Mouse (Mus musculus): ENCODE measurements around the gene Msmp. TPM values are rescaled to one million over a fixed set of nuclear protein-coding genes. Genes with fewer than 3 reads are reported as not detected.
A peak's percentile ranks its signal among the peaks of the same experiment; 100 is the strongest.

Gene Msmp
- total RNA-seq (2021) = 1 to 10 TPM; 1.4 to 2.2 TPM
- long read RNA-seq, experiment 1, partial matches to known transcripts = 0 of 1 reads
- long read RNA-seq, experiment 1, other reads (novel, unspliced or antisense) = 0 of 1 reads
- long read RNA-seq, experiment 2, partial matches to known transcripts = 0 of 3 reads
- long read RNA-seq, experiment 2, other reads (novel, unspliced or antisense) = 0 of 3 reads

DNA sequence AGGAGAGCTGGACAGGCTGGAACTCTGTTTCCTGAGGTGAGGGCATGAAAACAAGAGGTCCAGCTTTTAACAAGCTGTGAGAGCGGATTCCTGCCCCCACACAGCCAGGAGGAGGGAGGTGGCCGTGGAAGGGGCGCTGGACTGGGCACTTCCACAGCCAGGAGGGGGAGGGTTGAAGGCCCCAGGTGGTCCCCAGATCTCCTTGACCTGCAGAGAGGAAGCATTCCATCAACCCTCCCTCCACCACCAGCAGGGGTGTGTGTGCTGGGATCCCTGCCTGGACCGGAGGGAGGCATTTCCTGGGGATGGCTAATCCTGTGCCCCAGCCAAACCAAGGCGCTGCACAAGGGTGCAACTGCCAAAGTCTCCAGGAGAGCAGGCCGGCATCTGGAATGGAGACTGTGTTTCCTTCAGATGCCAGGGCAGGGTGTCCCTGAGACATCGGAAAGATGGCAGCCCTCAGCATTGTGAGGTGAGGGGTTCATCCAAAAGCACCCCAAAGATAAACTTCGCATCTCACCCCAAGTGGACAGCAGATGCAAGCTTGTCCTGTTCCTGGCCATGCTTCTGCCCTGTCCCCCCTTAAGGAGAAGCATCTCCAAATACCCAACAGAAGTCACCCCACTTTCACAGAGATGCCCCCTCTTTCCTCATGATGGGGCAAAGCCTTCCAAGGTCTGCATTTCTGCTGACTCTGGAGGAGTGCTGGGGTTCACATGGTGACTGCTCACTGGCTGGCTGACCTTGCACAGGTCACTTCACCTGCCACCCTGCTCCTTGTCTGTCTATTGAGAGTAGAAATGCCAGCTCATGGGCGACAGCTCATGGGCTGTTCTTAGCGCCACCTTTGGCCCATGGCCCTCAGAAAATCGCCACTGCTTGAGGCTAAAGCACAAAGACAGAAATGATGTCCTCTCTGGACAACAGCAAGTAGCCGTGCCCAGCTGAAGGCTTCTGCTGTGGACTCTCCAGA, at the start of gene Msmp:
Gene Msmp, minus strand, starts transcription at position 51 of the 973 bp plus-strand sequence.
- no peak for DNase-seq (ENCODE audit: low spot score in 2 of 2)

DNA sequence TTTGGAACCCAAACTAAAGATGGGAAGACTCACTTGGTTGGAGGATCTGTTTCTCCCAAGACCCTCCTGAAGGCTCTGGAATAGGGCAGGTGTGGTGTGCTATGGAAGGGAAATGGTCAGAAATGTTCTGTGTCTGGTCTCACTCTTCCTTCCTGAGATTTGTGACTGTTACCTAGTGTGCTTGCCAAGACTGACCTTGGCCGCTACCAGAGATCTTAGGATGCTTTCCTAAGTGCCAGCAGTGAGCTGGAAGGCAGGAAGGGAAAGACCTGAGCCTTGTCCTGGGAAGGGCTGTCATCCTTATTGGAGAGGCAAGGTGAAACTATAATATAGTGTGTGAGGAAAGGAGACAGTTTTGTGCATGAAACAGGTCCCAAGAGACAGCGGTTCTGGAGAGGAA, 49.4 kb upstream of the Msmp start:
- DNase-seq (ENCODE audit: low spot score in 2 of 2) = no peak

DNA sequence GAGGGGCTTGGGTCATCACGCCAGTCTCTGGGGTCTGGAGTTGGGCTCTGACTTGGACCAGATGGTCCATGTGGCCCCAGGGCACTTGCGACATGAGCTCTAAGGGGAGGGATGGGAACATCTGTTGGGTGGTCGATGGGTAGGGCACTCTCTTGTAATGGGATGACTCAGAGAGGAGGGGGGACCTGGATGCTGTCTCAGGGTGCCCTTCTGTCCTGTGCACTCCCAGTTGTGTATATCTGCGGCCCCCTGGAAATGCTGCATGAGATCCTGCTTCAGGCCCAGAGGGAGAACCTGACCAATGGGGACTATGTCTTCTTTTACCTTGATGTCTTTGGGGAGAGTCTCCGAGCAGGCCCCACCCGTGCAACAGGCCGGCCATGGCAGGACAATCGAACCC, 49.0 kb upstream of the Msmp start:
- DNase-seq (ENCODE audit: low spot score in 2 of 2) = no peak

DNA sequence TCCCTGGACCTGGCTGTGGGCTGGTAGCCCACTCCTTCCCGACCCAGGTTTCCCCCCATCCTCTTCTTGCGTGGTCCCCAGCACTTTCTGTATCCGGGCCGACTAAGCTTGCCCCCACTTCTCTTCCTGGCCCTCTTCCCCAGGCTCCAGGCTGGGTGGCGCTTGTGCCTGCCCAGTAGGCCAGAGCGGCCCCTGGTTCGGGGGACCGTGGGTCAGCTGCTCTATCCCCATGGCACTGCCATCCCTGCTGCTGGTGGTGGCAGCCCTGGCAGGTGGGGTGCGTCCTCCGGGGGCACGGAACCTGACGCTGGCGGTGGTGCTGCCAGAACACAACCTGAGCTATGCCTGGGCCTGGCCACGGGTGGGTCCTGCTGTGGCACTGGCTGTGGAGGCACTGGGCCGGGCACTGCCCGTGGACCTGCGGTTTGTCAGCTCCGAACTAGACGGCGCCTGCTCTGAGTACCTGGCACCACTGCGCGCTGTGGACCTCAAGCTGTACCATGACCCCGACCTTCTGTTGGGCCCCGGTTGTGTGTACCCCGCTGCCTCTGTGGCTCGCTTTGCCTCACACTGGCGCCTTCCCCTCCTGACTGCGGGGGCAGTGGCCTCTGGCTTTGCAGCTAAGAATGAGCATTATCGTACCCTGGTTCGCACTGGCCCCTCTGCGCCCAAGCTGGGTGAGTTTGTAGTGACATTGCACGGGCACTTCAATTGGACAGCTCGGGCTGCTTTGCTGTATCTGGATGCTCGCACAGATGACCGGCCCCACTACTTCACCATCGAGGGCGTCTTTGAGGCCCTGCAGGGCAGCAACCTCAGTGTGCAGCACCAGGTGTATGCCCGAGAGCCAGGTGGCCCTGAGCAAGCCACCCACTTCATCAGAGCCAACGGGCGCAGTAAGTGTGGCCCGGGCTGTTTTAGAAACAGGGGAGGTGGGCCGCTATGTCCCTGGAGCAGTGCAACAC, 47.9 kb upstream of the Msmp start:
- no peak for DNase-seq (ENCODE audit: low spot score in 2 of 2)

DNA sequence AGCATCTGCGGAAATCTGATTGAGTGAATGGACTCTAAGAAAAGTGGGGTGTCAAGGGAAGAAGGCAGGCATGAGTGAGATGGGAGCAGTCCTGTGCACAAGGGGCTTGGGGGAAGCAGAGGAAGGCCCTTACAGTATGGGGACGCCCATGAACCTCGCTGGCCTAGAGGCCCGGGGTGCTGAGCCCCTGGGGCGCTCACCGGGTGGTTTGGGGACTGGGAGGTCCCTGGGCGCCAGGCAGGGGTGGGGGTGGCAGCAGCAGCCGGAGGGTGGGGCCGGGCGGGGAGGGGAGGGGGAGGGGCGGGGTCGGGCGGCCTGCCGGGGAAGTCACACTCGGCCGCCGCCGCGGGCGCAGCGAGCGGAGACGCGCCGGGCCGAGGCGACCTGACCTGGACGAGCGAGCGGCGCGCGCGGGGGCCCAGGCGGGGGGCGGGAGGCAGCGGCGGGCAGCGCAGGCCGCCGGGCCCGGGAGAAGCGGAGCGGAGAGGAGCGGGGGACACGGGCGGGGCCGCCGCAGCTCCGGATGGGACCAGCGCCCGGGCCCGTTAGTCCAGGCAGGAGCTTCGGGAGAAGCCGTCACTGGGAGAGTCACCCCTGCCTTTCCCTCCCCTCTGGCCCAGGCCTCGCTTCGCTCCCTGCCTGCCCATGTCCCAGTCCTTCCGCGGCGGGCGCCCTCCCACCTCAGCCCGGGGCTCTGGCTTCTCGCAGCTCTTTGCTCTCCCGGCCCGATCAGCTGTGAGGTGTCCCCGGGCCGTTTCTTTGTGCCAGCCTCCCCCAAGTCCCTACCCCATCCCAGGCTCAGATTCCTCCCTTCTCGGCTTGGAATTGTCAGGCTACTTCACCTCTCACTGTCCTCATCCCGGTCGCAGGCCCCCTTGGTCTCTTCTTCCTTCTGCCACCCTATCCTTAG, 47.0 kb upstream of the Msmp start, which contains the start of gene Npr2:
Gene Npr2, plus strand, starts transcription at position 890 of the 910 bp plus-strand sequence.
- DNase-seq (ENCODE audit: low spot score in 2 of 2) = peak in 1 of 2 experiments; percentile 24

DNA sequence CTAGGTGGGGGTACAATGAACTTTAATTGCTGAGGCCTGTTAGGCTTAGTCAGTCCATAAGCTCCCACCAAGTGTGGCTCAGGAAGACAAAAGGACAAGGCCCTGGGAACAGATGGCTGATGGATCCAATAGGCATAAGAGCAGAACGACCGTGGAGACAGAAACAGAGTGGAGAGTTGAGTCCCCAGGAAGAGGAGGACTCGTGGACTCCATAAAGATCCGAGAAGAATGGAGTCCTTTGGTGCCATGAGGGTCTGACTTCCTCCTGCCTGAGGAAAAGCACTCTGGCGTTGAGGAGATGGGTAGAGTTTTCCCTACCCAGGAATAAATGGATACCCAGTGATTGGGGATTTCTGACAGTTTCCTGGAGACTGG, 46.4 kb upstream of the Msmp start:
- DNase-seq (ENCODE audit: low spot score in 2 of 2) = no peak

DNA sequence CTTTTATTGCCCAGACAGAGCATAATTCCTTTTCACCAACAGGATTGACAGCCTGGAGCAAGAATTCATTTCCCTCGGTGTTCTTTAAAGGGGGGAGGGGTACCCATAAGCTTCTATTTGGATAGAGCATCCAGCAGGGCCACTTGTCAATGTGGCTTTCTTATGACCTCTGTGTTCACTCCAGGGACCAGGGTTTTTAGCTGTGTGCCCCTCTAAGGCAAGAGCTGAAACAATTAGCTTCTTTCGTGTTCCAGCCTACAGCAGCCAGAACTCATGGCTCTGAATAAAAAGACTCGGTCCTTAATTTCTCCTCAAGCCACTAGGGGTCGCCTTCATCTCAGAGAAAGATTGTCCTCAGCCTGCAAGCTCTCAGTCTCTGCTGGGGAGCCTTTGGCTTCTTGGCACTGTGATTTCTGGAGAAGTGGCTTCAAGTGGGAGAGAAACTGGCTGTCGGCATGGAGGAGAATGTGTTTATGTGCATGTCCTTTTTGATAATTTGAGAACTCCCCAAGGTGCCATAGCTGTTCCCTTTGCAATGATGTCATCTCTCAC, 45.8 kb upstream of the Msmp start:
- peak in 1 of 2 experiments; percentile 58 for DNase-seq (ENCODE audit: low spot score in 2 of 2)

DNA sequence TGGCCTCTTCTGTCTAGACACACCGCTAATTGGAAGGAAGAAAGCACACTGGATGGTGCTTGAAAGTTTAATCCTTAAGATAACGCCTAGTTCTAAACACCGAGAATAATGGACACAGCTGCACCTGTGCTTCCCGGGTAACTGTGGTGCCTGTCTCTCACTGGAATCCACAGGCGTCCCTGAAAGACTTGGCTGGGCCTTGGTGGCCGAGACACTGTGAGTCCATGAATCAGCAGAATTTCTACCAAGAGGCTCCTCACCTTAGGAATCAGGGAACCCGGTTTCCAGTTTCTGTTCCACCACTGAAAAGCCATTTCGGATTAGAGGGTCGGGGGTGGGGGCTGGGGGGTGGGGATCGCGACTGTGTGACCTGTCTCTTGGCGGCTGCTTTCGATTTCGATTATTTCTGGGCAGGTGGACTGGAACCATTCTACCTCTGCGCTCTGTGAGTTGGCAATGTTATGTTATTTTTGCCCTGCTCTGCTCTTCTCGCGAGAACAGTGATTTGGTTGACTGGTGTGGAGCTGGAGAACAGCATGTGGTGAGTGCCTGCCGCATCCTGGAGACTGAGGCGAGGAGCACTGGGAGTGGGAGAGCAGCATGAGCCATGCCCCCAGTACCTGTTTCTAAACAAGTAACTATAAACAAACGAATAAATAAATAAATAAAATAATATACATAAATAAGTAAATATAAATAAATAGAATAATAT, 45.0 kb upstream of the Msmp start:
- DNase-seq (ENCODE audit: low spot score in 2 of 2) = no peak

DNA sequence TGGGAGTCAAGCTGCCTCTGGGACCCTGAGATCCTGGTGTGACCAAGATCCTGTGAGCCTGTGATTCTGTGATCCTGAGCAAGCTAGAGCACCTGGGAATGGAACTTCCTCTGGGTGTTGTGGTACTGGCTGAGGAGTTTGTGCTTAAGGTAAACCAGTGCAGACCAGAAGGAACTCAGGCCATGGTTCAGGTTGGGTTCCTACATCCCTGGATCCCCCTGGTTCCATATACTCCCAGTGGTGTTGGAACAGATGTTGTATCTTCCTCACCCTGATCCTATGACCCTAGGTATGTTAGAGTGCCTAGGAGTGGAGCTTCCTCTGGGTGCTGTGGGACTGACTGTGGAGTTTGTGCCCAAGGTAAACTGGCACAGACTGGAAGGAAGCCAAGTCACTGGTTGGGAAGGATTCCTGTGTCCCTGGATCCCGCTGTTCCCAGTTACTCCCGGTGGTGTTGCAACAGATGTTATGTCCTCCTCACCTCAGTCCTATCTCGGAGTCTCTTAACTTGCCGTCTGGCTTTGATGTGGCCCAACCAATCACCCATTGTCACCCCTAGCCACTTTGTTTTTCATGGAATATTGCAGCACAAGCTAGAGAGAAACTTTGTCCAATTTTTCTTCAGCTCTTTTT, 36.0 kb upstream of the Msmp start:
- no peak for DNase-seq (ENCODE audit: low spot score in 2 of 2)

DNA sequence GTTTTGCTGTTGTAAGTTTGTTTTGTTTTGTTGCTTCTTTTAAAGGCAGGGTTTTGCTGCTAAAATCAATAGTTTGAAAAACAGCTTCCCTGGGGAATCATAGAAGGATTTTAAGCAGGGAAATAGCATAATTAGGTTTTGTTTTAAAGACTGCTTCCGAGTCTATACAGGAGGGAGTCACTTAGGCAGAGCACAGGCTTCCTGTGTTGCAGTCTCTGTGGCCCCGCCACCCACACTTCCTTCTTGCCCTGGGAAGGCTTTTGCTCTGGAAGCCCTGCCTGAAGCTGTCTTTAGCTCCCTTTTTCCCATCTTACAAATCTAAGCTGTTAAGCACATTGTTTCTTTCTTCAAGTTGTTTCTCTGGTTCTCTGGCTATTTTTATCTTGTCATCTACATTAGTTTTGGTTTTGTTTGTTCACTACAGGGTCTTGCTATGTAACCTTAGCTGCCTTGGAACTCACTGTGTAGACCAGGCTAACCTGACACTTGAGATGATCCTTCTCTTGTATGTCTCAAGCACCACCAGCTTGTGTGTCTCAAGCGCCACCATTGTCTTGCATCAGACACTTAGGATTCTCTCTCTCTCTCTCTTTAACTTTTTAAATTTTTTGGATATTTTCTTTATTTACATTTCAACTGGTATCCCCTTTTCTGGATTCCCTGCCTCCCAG, 28.9 kb upstream of the Msmp start:
- DNase-seq (ENCODE audit: low spot score in 2 of 2) = no peak

DNA sequence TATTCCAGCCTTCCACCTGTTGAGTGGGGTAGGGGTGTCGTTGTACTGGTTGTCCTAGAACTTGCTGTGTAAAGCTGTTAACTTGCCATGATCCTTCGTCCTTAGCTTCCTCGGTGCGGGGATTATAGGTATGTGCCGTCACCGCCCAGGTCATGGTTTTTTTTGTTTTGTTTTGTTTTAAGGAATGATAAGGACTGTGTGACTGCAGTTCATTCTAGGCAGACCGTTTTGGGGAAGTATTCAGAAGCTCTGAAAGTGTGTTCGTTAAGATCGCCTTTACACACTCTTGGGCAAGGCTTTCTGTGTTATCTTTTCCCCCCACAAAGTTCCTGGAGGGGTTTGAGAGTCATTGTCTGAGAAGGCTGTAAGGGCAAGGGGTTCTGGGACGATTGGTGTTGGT, 28.2 kb upstream of the Msmp start:
- no peak for DNase-seq (ENCODE audit: low spot score in 2 of 2)

DNA sequence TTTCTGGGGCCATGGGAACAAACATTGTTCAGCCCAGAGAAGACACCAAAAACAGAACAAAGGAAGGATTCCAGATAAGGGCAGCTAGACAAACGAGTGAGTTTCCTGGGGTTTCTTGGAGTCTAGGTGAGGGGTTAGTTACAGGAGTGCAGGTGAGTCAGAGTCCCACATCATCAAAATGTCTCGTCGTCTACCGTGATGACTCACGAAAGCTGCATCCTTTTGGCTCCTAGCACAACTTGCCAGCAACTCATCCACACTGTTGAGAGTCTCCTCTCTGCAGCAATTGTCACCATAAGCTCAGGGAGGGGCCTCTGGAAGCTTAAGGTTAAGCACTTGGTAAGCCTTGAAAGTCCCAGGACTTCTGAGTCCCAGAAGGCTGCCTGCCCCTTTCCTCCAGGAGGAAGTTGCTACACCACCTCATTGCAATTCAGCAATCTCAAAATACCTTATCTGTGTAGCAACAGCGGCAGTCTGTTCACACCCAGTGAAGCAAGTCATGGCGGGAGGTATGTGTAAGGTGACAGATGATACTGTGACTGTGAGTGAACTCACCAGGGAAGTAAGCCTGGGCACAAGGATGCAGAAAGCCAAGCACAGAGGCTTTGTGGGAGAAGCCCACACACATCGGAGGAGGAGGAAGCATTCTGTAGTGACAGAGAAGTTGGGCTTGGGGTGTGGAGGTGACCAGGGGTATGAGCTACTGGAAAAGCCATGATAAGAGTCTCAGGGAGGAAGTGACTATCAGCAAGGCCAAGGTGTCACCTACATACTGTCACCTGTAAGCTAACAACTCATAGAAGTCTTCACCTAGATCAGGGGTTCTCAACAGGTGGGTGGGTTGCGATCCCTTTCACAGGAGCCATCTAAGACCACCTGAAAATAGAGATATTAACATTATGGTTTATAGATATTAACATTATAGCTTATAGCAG, 20.7 kb upstream of the Msmp start:
- DNase-seq (ENCODE audit: low spot score in 2 of 2) = no peak

DNA sequence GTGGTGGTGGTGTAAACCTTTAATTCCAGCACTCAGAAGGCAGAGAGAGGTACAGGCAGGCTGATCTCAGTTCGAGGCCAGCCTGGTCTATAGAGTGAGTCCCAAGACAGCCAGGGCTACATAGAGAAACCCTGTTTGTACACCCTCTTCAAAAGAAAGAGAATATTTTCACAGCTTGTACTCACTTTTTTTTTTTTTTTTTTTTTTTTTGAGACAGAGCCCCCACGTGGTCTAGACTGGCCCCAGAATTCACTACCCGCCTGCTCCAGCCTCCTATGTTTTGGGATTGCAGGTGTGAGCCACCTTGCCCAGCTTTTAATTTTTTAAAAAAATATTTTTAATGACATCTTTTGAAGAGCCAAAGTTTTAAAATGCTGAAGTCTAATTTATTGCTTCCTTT, 19.8 kb upstream of the Msmp start:
- DNase-seq (ENCODE audit: low spot score in 2 of 2) = no peak

DNA sequence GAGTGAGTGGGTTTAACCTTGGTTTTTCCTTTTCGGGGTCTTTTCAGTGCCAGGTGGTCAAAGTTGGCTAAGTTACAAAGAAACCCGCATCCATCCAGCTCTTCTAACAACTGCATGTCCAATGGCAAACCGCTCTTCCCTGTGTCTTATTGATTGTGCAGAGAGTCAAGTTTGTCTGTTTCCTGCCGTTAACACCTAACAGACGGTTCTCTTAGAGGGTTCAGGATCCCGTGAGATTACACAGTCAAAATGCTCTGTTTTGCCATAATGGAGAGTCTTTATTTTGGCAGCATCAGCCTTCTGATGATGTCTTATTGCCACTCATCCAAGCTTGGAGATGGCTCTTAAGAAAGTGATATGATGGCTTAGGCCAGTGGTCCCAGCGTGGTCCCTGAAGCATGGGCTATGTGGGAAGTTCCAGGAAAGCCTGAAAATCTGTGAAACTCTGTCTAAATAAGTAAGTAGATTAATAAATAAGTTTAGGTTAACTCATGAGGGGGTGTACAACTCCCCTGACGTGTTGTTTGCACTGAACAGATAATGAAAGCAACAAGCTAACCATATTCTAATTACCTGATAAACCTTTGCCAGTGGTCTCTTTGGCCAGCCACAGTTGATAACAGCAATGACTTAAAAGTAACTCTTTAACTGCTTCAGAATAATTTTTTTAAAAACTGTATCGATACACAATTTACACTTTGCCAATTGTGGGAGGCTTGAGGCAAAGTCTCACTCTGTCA, 16.1 kb upstream of the Msmp start:
- DNase-seq (ENCODE audit: low spot score in 2 of 2) = no peak

DNA sequence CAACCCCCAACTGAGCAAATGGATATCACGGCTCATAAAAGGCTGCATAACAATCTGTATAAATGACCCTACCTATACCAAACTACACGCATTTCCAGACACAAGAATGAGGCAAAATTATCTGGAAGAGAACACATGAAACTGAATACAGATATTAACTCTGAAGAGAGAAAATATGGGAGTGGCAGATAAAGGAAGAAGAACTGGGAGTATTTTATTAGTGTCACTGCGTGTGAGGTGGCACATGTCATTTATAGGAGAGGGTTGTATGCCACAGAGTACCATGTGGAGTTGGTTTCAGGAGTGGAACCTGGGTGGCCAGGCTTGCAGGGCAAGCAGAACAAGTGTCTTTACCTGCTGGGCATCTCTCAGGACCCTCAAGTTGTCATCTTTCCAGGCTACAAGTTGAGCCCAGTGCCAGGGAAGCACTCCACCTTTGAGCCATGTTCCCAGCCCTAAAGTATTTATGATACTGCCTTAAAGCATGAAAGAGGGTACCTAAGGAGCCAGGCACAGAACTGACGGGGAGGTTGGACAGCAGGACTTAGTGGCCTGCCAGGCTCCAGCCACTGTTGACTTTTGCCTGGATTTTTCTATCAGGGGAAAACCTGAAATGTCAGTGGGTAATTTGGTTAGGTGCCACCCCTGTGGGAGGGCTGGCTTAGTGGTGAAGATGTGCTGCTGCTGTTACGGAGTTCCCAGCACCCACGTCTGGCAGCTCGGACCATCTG, 14.5 kb upstream of the Msmp start:
- DNase-seq (ENCODE audit: low spot score in 2 of 2) = no peak

DNA sequence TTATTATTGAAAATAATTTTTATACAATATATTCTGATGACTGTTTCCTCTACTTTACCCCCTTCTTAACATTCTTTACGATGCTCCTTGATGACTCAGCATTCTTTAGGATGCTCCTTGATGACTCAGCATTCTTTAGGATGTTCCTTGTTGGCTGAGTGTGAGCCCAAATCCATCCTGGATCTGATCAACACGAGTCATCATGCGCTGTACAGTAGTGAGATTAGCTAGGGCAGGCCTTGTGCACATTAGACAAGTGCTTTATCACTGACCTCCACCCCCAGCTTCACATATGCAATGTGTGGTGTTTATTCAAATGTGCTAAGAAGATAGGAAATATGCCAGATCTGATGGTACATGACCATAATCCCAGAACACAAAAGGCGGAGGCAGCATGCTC, 13.9 kb upstream of the Msmp start:
- DNase-seq (ENCODE audit: low spot score in 2 of 2) = no peak
